Mouse (Mus musculus) ES-E14 (cell line): ENCODE data around the gene Ank2. TPM values are rescaled to one million over a fixed set of nuclear protein-coding genes. Genes with fewer than 3 reads are reported as not detected.

Experiments used
- DNase-seq: peaks from one replicate; pipeline ENCODE4 v3.0.0-alpha.2; 2013; ENCODE audit warnings: low read depth, low spot score
- H3K27ac ChIP-seq: 2 replicates; pipeline ENCODE4 v1.5.1; 2012; ENCODE audit warnings: low read depth, mild to moderate bottlenecking, low read length, moderate library complexity, mixed read lengths; ENCODE audit not compliant: poor library complexity, insufficient read depth, severe bottlenecking
- H3K36me3 ChIP-seq: 2 replicates; pipeline ENCODE4 v1.6.1; 2012; ENCODE audit warnings: mild to moderate bottlenecking, low read length, moderate library complexity, mixed read lengths; ENCODE audit not compliant: control insufficient read depth, poor library complexity, insufficient read depth, severe bottlenecking
- H3K4me1 ChIP-seq, 2 experiments: fragments of 150-350 bp in 1 of 2; sonication (generic) in 1 of 2; 2 replicates each; pipeline ENCODE4 v1.6.1; 2012; ENCODE audit warnings: low read length in 2 of 2, mild to moderate bottlenecking in 1 of 2, mixed read lengths in 1 of 2; ENCODE audit not compliant: control insufficient read depth in 2 of 2, insufficient read depth in 2 of 2, poor library complexity in 1 of 2
- H3K4me3 ChIP-seq, 2 experiments: fragments of 150-350 bp in 1 of 2; sonication (generic) in 1 of 2; 2 replicates each; pipeline ENCODE4 v1.5.1; 2012; ENCODE audit warnings: low read length in 2 of 2, low read depth in 1 of 2, mild to moderate bottlenecking in 1 of 2, mixed read lengths in 1 of 2; ENCODE audit not compliant: insufficient read depth in 1 of 2, poor library complexity in 1 of 2, severe bottlenecking in 1 of 2
- H3K9ac ChIP-seq: 2 replicates; pipeline ENCODE4 v1.6.1; 2012; ENCODE audit warnings: low read depth, mild to moderate bottlenecking, low read length, mixed read lengths; ENCODE audit not compliant: poor library complexity, insufficient read depth, severe bottlenecking
- H3K9me3 ChIP-seq: fragments of 150-350 bp; sonication (generic); 2 replicates; pipeline ENCODE4 v1.6.1; 2012; ENCODE audit warnings: low read depth, mild to moderate bottlenecking, low read length; ENCODE audit not compliant: control insufficient read depth, insufficient read depth
- CHD2 ChIP-seq: IDR thresholded peaks from 2 replicates; pipeline ENCODE4 v1.6.1; 2014; ENCODE audit warnings: mild to moderate bottlenecking, low read depth, low read length, inconsistent platforms
- HCFC1 ChIP-seq: IDR thresholded peaks from 2 replicates; pipeline ENCODE4 v1.6.1; 2012; ENCODE audit warnings: low read length, inconsistent platforms, borderline replicate concordance; ENCODE audit not compliant: insufficient read depth
- MAFK ChIP-seq: IDR thresholded peaks from 2 replicates; pipeline ENCODE4 v1.6.1; 2014; ENCODE audit warnings: mild to moderate bottlenecking, low read depth, low read length, inconsistent platforms; ENCODE audit not compliant: insufficient read depth
- ZC3H11A ChIP-seq: IDR thresholded peaks from 2 replicates; pipeline ENCODE4 v1.6.1; 2012; ENCODE audit warnings: low read depth, mild to moderate bottlenecking, inconsistent platforms, low read length, borderline replicate concordance
- ZNF384 ChIP-seq: IDR thresholded peaks from 2 replicates; pipeline ENCODE4 v1.6.1; 2012; ENCODE audit warnings: low read depth, low read length, inconsistent platforms
- in situ Hi-C, 2 experiments: fragments of 600-800 bp; cut with MboI; formaldehyde crosslinking; loops; one replicate each; pipeline ENCODE4 v1.15.1; 2025; ENCODE audit warnings: low sequenced_read_pairs in 2 of 2, inconsistent platforms in 1 of 2; ENCODE audit not compliant: unreplicated experiment in 2 of 2
- total RNA-seq: library from RNA; depleted of rRNA; stranded (reverse); fragments of 300-350 nt; gene quantifications from 2 replicates; pipeline ENCODE4 v1.2.3, GENCODE M21; 2012

Ank2 gene
- total RNA-seq, 1 experiment: 15.2 TPM

DNA sequence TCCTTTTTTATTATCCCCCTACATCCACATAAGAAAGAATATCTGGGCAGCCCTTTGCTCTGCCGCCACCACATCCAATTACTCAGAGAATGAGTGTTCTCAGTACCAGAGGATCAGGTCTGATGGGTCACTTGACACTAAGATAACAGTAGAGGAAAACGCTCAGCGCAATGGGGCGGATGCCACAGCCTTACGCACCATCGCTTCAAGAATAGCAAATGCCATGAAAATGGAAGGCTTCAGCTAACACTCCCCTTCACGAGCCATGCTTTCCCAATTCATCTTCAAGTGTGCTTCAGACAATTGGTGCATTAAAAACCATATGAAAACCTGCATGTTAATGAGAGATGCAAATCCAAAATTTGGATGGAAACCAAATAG, 238.4 kb downstream of the Ank2 start:
- DNase-seq: no peak
- in situ Hi-C loops: no loop called here
- H3K4me3 ChIP-seq: no peak overlapping the region
- no peaks in the 10 kb centered on the region for H3K9me3 ChIP-seq
- no peak overlapping the region for H3K27ac ChIP-seq
- no peak for TF ChIP-seq CHD2
- no peak for TF ChIP-seq ZC3H11A
- no peak for TF ChIP-seq ZNF384
- TF ChIP-seq MAFK: no peak
- TF ChIP-seq HCFC1: no peak
- H3K36me3 ChIP-seq: no peaks in the 10 kb centered on the region
- H3K4me1 ChIP-seq: peaks cover 2 to 9% of the 10 kb centered on the region in 2 experiments; a peak in 3 of 4 replicates
- H3K9ac ChIP-seq: no peak overlapping the region

DNA sequence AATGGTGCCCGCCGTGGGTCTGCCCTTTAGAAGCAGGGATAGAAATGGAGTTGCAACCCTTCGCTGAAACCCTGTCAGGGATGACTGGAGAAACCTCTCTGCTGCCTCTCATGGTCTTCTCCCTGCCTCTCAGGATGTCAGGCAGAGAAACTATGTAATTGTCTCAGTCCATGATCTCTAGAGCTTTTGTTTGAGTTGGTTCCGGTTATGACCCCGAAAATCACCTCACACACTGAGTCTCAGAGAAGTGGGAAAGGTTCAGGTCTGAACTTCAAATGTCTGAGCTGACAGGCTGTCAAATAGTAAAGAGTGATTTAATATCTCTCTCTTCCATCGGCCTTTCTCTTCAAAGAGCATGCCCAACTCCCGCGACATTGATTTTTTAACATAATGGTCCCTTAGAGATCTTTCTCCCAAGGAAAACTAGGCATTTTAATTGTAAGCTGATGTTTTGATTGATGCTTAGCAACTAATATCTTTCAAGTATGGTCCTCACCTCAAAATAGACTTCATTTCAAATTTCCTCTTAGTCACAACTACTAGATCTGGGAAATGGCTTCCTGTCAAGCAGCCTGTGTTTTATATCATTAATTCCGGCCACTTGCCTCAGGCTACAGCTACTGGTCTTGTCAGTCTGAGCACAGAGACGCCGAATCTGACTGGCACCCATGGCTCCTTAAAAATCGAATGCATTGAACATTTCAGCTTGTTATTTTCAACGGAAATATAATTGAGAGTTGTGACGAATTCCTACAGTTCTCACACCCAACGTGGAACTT, 239.0 kb downstream of the Ank2 start:
- in situ Hi-C loops: no loop called here
- Histone ChIP-seq H3K4me1 (peaks cover 2 to 9% of the 10 kb centered on the region in 2 experiments; a peak in 3 of 4 replicates), H3K4me3 (no peak overlapping the region), H3K27ac (no peak overlapping the region), H3K9ac (no peak overlapping the region), H3K36me3 (no peaks in the 10 kb centered on the region), H3K9me3 (no peaks in the 10 kb centered on the region)
- TF ChIP-seq ZC3H11A (no peak), HCFC1 (no peak), ZNF384 (no peak), MAFK (no peak), CHD2 (no peak)
- DNase-seq: no peak

DNA sequence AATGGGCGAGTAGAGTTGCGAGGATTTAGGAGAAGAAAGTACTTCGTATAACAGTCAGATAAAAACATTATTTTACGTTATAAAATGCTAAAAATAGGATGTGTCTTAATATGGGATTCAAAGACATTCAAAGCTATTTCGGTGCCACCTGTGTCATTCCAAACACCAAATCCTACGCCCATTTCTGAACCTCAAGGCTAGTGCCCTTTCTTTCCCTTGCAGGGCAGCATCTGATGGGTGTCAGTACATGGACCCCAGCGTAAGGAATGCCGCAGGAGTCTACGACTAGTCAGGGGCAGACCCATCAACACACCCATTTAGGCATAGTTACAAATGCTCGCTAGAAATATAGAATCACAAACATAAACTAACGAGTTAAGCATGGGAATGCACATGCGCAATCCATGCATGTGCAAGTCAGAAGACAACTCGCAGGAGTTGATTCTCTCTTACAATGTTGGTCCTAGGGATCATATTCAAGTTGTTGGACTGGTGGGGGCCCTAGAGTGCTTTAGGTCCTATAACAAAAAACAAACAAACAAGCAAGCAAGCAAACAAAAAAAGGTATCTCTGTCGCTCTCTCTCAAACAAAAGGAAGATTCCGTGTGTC, 240.6 kb downstream of the Ank2 start:
- TF ChIP-seq HCFC1 (no peak), MAFK (no peak), ZC3H11A (no peak), ZNF384 (no peak), CHD2 (no peak)
- H3K9me3 ChIP-seq: no peaks in the 10 kb centered on the region
- H3K4me1 ChIP-seq: peaks cover 2 to 9% of the 10 kb centered on the region in 2 experiments; a peak in 3 of 4 replicates
- DNase-seq: no peak
- no peak overlapping the region for H3K27ac ChIP-seq
- in situ Hi-C loops: no loop called here
- peak overlapping the region in 1 of 2 experiments; percentile 52; a peak in 1 of 4 replicates for H3K4me3 ChIP-seq
- no peak overlapping the region for H3K9ac ChIP-seq
- no peaks in the 10 kb centered on the region for H3K36me3 ChIP-seq

DNA sequence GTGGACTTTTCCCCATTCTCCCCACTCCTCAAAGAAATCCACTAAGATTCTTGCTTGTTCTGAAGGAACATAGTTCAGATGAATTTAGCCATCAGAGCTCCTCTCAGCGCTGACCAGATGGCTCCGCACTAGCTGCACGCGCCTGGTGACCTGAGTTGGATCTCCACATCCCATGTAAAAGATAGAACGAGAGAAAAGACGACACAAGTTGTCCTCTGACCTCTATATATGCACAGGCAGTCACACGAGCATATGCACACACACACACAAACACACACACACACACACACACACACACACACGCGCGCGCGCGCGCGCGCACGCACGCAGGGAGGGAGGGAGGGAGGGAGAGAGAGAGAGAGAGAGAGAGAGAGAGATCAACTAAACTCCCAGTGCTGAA, 241.2 kb downstream of the Ank2 start:
- Histone ChIP-seq H3K36me3 (no peaks in the 10 kb centered on the region), H3K4me3 (peak overlapping the region; percentile 36 to 52), H3K9ac (peak overlapping the region; percentile 62; the same call in 1 of the 2 replicates), H3K4me1 (peaks cover 2 to 9% of the 10 kb centered on the region in 2 experiments; a peak in 3 of 4 replicates), H3K27ac (peak overlapping the region; percentile 54; the same call in 1 of the 2 replicates), H3K9me3 (no peaks in the 10 kb centered on the region)
- in situ Hi-C loops: no loop called here
- TF ChIP-seq ZNF384: no peak
- no peak for DNase-seq
